Mouse (Mus musculus) layer of hippocampus, adult 9-10 months (tissue): ENCODE measurements at regions not wholly inside any gene's neighbourhood (a gene's known extent, or its start where the extent isn't known, plus 50 kb on each side); places are given as distances from the start of the nearest gene placed in this dataset.

Experiments
- DNase-seq: peaks from one replicate; pipeline ENCODE4 v3.0.0; 2022; ENCODE audit warnings: low spot score

GRCm38 (mm10) chr17:88256599-88257544 is 183.6 kb upstream of the Foxn2 start:
- peak; percentile 66 for DNase-seq

- DNase-seq: no peak
Measured at GRCm38 (mm10) chr17:88258361-88258796, 182.1 kb upstream of the Foxn2 start.

GRCm38 (mm10) chr17:88260176-88260575 is 180.3 kb upstream of the Foxn2 start:
- no peak for DNase-seq

GRCm38 (mm10) chr17:88260826-88261225 is 179.7 kb upstream of the Foxn2 start:
- no peak for DNase-seq

GRCm38 (mm10) chr17:88261556-88261955 is 179.0 kb upstream of the Foxn2 start:
- DNase-seq: no peak

- peak; percentile 85 for DNase-seq
Measured at GRCm38 (mm10) chr17:88262326-88263187, 178.0 kb upstream of the Foxn2 start.

- no peak for DNase-seq
Measured at GRCm38 (mm10) chr17:88265291-88265690, 175.2 kb upstream of the Foxn2 start.

GRCm38 (mm10) chr17:88268216-88268615 is 172.3 kb upstream of the Foxn2 start:
- DNase-seq: no peak

- no peak for DNase-seq
Measured at GRCm38 (mm10) chr17:88268802-88269201, 171.7 kb upstream of the Foxn2 start.

- no peak for DNase-seq
Measured at GRCm38 (mm10) chr17:88270896-88271295, 169.6 kb upstream of the Foxn2 start.

- DNase-seq: no peak
Measured at GRCm38 (mm10) chr17:88272161-88272560, 168.3 kb upstream of the Foxn2 start.

- DNase-seq: no peak
Measured at GRCm38 (mm10) chr17:88273520-88273919, 167.0 kb upstream of the Foxn2 start.

GRCm38 (mm10) chr17:88274003-88274698 is 166.4 kb upstream of the Foxn2 start:
- DNase-seq: no peak

GRCm38 (mm10) chr17:88274720-88275433 is 165.6 kb upstream of the Foxn2 start:
- no peak for DNase-seq

- no peak for DNase-seq
Measured at GRCm38 (mm10) chr17:88279656-88280055, 160.9 kb upstream of the Foxn2 start.

GRCm38 (mm10) chr17:88282711-88283110 is 157.8 kb upstream of the Foxn2 start:
- no peak for DNase-seq

GRCm38 (mm10) chr17:88284477-88284876 is 156.0 kb upstream of the Foxn2 start:
- DNase-seq: no peak

GRCm38 (mm10) chr17:88287861-88288260 is 152.7 kb upstream of the Foxn2 start:
- no peak for DNase-seq

GRCm38 (mm10) chr17:88297520-88297919 is 143.0 kb upstream of the Foxn2 start:
- no peak for DNase-seq

GRCm38 (mm10) chr17:88303991-88304390 is 136.5 kb upstream of the Foxn2 start:
- no peak for DNase-seq

- DNase-seq: no peak
Measured at GRCm38 (mm10) chr17:88305165-88305564, 135.3 kb upstream of the Foxn2 start.
